Mouse (Mus musculus): ENCODE data around the gene Myh7.

DNA sequence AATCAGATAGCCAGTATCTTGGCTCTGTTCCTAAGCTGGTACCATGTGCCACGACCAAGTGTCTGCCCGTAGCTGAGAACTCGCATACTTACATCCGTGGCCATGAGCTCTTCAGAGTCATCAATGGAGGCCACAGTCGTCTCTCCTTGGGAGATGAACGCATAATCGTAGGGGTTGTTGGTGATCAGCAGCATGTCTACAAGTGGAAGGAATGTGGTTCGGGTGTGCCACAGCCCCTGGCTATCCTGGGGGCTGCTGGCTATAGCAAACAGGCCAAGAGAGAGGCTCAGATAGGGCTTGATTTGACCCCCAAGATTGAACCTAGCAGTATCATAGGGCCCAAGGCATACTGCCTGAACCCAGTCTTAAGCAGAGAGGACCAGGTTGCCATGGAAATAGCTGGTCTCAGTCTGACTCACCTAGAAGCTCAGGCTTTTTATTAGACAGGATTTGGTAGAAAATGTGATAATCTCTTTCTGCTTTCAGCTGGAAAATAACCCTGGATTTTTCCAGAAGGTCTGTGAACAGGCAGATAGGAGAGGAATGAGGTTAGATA, 4.5 kb downstream of the Myh7 start:
- no peak for TF ChIP-seq POLR2A (IDR thresholded peaks at IDR 0.05; ENCODE audit: borderline replicate concordance, extremely low read depth, insufficient read depth, insufficient read length, poor library complexity, severe bottlenecking)
- TF ChIP-seq CTCF (IDR thresholded peaks at IDR 0.05; ENCODE audit: borderline replicate concordance, extremely low read depth, insufficient read depth, insufficient read length): no peak
